In the genomic region with DNA sequence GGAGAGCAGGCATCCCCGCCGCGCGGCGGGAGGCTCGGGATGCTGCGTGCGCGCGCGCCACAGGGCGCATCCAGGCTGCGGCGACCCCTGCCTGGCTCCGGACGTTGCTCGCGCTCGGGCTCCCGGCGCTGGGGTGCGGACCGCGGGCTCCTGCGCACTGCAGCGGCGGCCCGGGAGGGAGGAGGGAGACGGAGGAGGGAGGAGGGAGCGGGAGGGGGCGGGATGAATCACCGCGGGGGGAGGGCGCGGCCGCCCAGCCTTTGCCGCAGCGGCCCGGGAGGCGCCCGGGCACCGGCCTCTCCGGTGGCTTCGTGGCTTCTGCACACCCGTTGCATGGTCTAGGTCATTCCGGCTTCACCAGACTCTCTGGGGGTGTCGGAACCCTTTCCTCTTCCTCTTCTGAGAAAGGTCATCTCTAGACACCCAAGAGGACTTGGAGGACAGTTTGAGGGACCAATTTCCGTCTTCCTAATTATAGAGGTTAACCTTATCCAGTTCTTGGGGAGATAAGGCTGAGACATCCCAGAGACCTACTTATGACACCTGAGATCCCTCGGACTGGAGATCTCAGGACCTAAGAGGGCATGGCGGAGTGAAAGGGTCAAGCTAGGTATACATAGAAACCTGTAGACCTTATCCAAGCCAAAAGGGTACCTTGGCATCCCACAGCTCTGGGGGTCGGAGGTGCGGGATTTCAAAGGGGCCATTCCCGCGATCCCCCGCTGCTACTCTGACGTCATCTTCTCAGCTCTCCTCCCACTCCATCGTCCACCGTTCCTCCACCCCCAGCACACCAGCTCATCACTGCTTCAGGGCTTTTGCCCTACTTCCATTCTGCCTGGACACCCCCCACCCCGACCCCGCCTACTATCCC, we compare ENCODE assay signal across 8 mouse cellular contexts. TPM values are rescaled to one million over a fixed set of nuclear protein-coding genes. Genes with fewer than 3 reads are reported as not detected.
A peak's percentile ranks its signal among the peaks of the same experiment; 100 is the strongest.
DNase-seq lines count a peak whose midpoint lies in the region; ATAC-seq and TF ChIP-seq lines count a peak whose summit lies in the region.

A gene (minus strand): TSS at position 153 of the 874 bp plus-strand sequence.

- no peak for TF ChIP-seq POLR2A in liver, adult 2 months (IDR thresholded peaks at IDR 0.05; ENCODE audit: extremely low read depth, insufficient read depth, low read length)

- peak within 1 kb of the TSS; percentile 52 for H3K4me3 ChIP-seq in liver, adult 2 months (ENCODE audit: insufficient read depth, low read depth, low read length)
- peak within 1 kb of the TSS; percentile 63 for H3K4me3 ChIP-seq in hindbrain, postnatal 0 days (ENCODE audit: low read length)
- H3K4me3 ChIP-seq in limb, embryonic 12.5 days (replicated peaks) = peak within 1 kb of the TSS; percentile 69
- peak within 1 kb of the TSS; percentile 63 for H3K4me3 ChIP-seq in midbrain, embryonic 15.5 days

- H3K4me2 ChIP-seq in hindbrain, postnatal 0 days (ENCODE audit: low read depth, low read length) = peak within 1 kb of the TSS; percentile 84
- H3K4me2 ChIP-seq in limb, embryonic 12.5 days = peak within 1 kb of the TSS; percentile 100
- H3K4me2 ChIP-seq in midbrain, embryonic 15.5 days = peak within 1 kb of the TSS; percentile 95

- no peaks in the 10 kb centered on the region for H3K9me3 ChIP-seq in hindbrain, postnatal 0 days (ENCODE audit: low read length)
- H3K9me3 ChIP-seq in limb, embryonic 12.5 days = no peaks in the 10 kb centered on the region
- no peaks in the 10 kb centered on the region for H3K9me3 ChIP-seq in midbrain, embryonic 15.5 days

- intact Hi-C loops in gastrocnemius, postnatal 14 days (cut with DNase I; ENCODE audit: low total_unique reads) = loop anchor here (2.0 kb wide), 1 partner anchor 22 kb away; no protein-coding TSS in a partner anchor

- H3K36me3 ChIP-seq in liver, adult 2 months (ENCODE audit: control insufficient read depth, insufficient read depth, low read length) = peaks cover 5% of the 10 kb centered on the region; the same call in 1 of the 2 replicates
- H3K36me3 ChIP-seq in hindbrain, postnatal 0 days (ENCODE audit: insufficient read depth, low read length) = peaks cover 30% of the 10 kb centered on the region
- peaks cover 42% of the 10 kb centered on the region for H3K36me3 ChIP-seq in limb, embryonic 12.5 days
- peaks cover 20% of the 10 kb centered on the region for H3K36me3 ChIP-seq in midbrain, embryonic 15.5 days (replicated peaks)

- no peak within 1 kb of the TSS for H3K27ac ChIP-seq in liver, adult 2 months (replicated peaks; ENCODE audit: insufficient read depth, low read depth, low read length)
- H3K27ac ChIP-seq in hindbrain, postnatal 0 days = peak within 1 kb of the TSS; percentile 75
- no peak within 1 kb of the TSS for H3K27ac ChIP-seq in limb, embryonic 12.5 days
- H3K27ac ChIP-seq in midbrain, embryonic 15.5 days = peak within 1 kb of the TSS; percentile 63

- peak within 1 kb of the TSS; percentile 89 for H3K9ac ChIP-seq in liver, adult 2 months (ENCODE audit: low read depth, low read length)
- H3K9ac ChIP-seq in hindbrain, postnatal 0 days (replicated peaks; ENCODE audit: low read length) = peak within 1 kb of the TSS; percentile 78
- peak within 1 kb of the TSS; percentile 73 for H3K9ac ChIP-seq in limb, embryonic 12.5 days (replicated peaks)
- peak within 1 kb of the TSS; percentile 68 for H3K9ac ChIP-seq in midbrain, embryonic 15.5 days

- ATAC-seq in hindbrain, postnatal 0 days = peak; percentile 45
- no peak for ATAC-seq in limb, embryonic 12.5 days (ENCODE audit: insufficient number of reproducible peaks, insufficient read depth, low FRiP score, low TSS enrichment, low read depth)
- ATAC-seq in midbrain, embryonic 15.5 days (replicated peaks) = peak; percentile 50

- WGBS in liver, adult 2 months = 4% methylated on average over 45 of the region's 60 CpGs
- 1% methylated on average over 46 of the region's 60 CpGs for whole genome bisulfite sequencing in hindbrain, postnatal 0 days
- WGBS in limb, embryonic 12.5 days = under 1% methylated on average over 39 of the region's 60 CpGs
- WGBS in midbrain, embryonic 15.5 days = 2% methylated on average over 53 of the region's 60 CpGs

- H3K27me3 ChIP-seq in liver, adult 2 months (ENCODE audit: control insufficient read depth, insufficient read depth, low read length) = peaks cover 6% of the 10 kb centered on the region
- H3K27me3 ChIP-seq in hindbrain, postnatal 0 days (ENCODE audit: insufficient read depth, low read length) = peaks cover 5% of the 10 kb centered on the region; the same call in 1 of the 2 replicates
- peaks cover 56% of the 10 kb centered on the region for H3K27me3 ChIP-seq in limb, embryonic 12.5 days
- peaks cover 19% of the 10 kb centered on the region for H3K27me3 ChIP-seq in midbrain, embryonic 15.5 days (replicated peaks)

- no peak for TF ChIP-seq CTCF in liver, adult 2 months (IDR thresholded peaks at IDR 0.05; ENCODE audit: low read depth, low read length)
- no peak for TF ChIP-seq CTCF in hindbrain, postnatal 0 days (IDR thresholded peaks at IDR 0.05; ENCODE audit: low read depth)

- no peaks in the 10 kb centered on the region for H3K79me2 ChIP-seq in liver, adult 2 months (ENCODE audit: control insufficient read depth, insufficient read depth, low read length)

- no peak for DNase-seq in liver, adult 2 months (ENCODE audit: extremely low read depth, low read depth, low spot score)
- no peak for DNase-seq in liver
- peak; percentile 88 for DNase-seq in cerebellum, adult 9-11 months
- DNase-seq in gastrocnemius, postnatal 14 days = peak; percentile 83
- DNase-seq in hindbrain, postnatal 0 days (ENCODE audit: low spot score) = peak; percentile 72
- peak; percentile 45 to 60 for DNase-seq in urinary bladder, postnatal 36 days (ENCODE audit: low spot score in 2 of 2)

- peaks cover 3% of the 10 kb centered on the region; the same call in 1 of the 2 replicates for H3K4me1 ChIP-seq in liver, adult 2 months (ENCODE audit: control insufficient read depth, insufficient read depth, low read length)
- no peaks in the 10 kb centered on the region for H3K4me1 ChIP-seq in hindbrain, postnatal 0 days (ENCODE audit: insufficient read depth, low read length)
- peaks cover 17% of the 10 kb centered on the region for H3K4me1 ChIP-seq in limb, embryonic 12.5 days (replicated peaks)
- H3K4me1 ChIP-seq in midbrain, embryonic 15.5 days = peaks cover 19% of the 10 kb centered on the region

RNA-seq across cellular contexts. Expression of the gene that starts here (rescaled TPM):
- 2.4 and 3.5 TPM in 2 replicates for total RNA-seq in liver, adult 2 months (2014; rRNA removed)
- polyA plus RNA-seq in liver, adult 2 months (2012; rRNA removed) = 4.4 and 7.1 TPM in 2 replicates
- total RNA-seq in gastrocnemius, postnatal 14 days (2021) = 100 to 1,000 TPM; 443 to 446 TPM
- 65.7 and 69.5 TPM in 2 replicates for total RNA-seq in hindbrain, postnatal 0 days (2014; rRNA removed)
- 44.3 and 46.0 TPM in 2 replicates for polyA plus RNA-seq in hindbrain, postnatal 0 days (2015; fragmentation: Nextera tagmentation; extraction: Ambion mirVana)
- 1.4 and 2.0 TPM in 2 replicates for polyA plus RNA-seq in limb, embryonic 12.5 days (2016; fragmentation: Nextera tagmentation; extraction: Ambion mirVana)
- 9.2 and 9.9 TPM in 2 replicates for polyA plus RNA-seq in midbrain, embryonic 15.5 days (2015; fragmentation: Nextera tagmentation; extraction: Ambion mirVana)

Comparison
In these comparisons a context has a peak if more than half of its experiments do, and no peak if none do; other contexts are left out.
1. RNA of the gene that starts here (total RNA-seq): 443 to 446 TPM in gastrocnemius, postnatal 14 days and 65.7 to 69.5 TPM in hindbrain, postnatal 0 days; 2.4 to 3.5 TPM in liver, adult 2 months; every median in the first group is over 10 times any median in the second.
2. DNase-seq: peak in cerebellum, adult 9-11 months (single experiment), gastrocnemius, postnatal 14 days (single experiment), hindbrain, postnatal 0 days (single experiment) and urinary bladder, postnatal 36 days (2 of 2); none in liver, adult 2 months (single experiment) and liver (single experiment).
3. H3K27ac ChIP-seq: peak in hindbrain, postnatal 0 days (single experiment) and midbrain, embryonic 15.5 days (single experiment); none in liver, adult 2 months (single experiment) and limb, embryonic 12.5 days (single experiment).
4. Peak in every context shown above with its lines, with median percentiles within 50 percentile points of each other: H3K4me3 ChIP-seq, H3K9ac ChIP-seq and H3K4me2 ChIP-seq.